In genomic region chr2:177956734-177957133, GRCm38 (mm10) we compare ENCODE assay signal across 8 mouse cellular contexts. TPM values are rescaled to one million over a fixed set of nuclear protein-coding genes. Genes with fewer than 3 reads are reported as not detected.
A peak's percentile ranks its signal among the peaks of the same experiment; 100 is the strongest.
DNase-seq lines count a peak whose midpoint lies in the region; ATAC-seq and TF ChIP-seq lines count a peak whose summit lies in the region.
"Not testable (repeated sequence)": the region's sequence is repeated elsewhere in the genome, so short reads cannot be mapped to it uniquely, and the experiment has no call there.

No protein-coding gene starts in this region.

- H3K9me3 ChIP-seq in E14TG2a.4 (ENCODE audit: low read length); forebrain, postnatal 0 days (ENCODE audit: low read length); hindbrain, embryonic 13.5 days; liver, embryonic 12.5 days (replicated peaks); midbrain, embryonic 15.5 days; stomach, embryonic 15.5 days: not testable (repeated sequence)

- not testable (repeated sequence) for H3K27me3 ChIP-seq in E14TG2a.4 (ENCODE audit: insufficient read depth, low read length); forebrain, postnatal 0 days (ENCODE audit: insufficient read depth, low read length); hindbrain, embryonic 13.5 days; liver, embryonic 12.5 days (replicated peaks); midbrain, embryonic 15.5 days (replicated peaks); stomach, embryonic 15.5 days (replicated peaks)

- H3K27ac ChIP-seq in forebrain, postnatal 0 days (ENCODE audit: low read depth, low read length); hindbrain, embryonic 13.5 days; liver, embryonic 12.5 days; midbrain, embryonic 15.5 days; stomach, embryonic 15.5 days: not testable (repeated sequence)
- peak overlapping the region; percentile 53 for H3K27ac ChIP-seq in layer of hippocampus, adult 2 months

- H3K36me3 ChIP-seq in E14TG2a.4 (ENCODE audit: insufficient read depth, low read length); forebrain, postnatal 0 days (ENCODE audit: insufficient read depth); hindbrain, embryonic 13.5 days; liver, embryonic 12.5 days; midbrain, embryonic 15.5 days (replicated peaks); stomach, embryonic 15.5 days: not testable (repeated sequence)

- peak; percentile 17 for DNase-seq in cerebellum, adult 8-10 months
- DNase-seq in forebrain, postnatal 0 days, result peak; percentile 0
- peak; percentile 15 to 30 for DNase-seq in layer of hippocampus, adult 2 months (ENCODE audit: low spot score in 2 of 2)

- H3K4me1 ChIP-seq in E14TG2a.4 (replicated peaks; ENCODE audit: low read depth, low read length); forebrain, postnatal 0 days (ENCODE audit: insufficient read depth); hindbrain, embryonic 13.5 days (replicated peaks); liver, embryonic 12.5 days; midbrain, embryonic 15.5 days; stomach, embryonic 15.5 days: not testable (repeated sequence)

- WGBS in forebrain, postnatal 0 days, result under 1% methylated on average over 12 of the region's 18 CpGs
- WGBS in hindbrain, embryonic 13.5 days, result under 1% methylated on average over 18 of the region's 18 CpGs
- under 1% methylated on average over 18 of the region's 18 CpGs for WGBS in liver, embryonic 12.5 days (ENCODE audit: insufficient replicate concordance)
- WGBS in midbrain, embryonic 15.5 days, result 1% methylated on average over 18 of the region's 18 CpGs
- under 1% methylated on average over 18 of the region's 18 CpGs for WGBS in stomach, embryonic 15.5 days

- H3K4me2 ChIP-seq in forebrain, postnatal 0 days (ENCODE audit: low read depth), result peak overlapping the region; percentile 44
- H3K4me2 ChIP-seq in hindbrain, embryonic 13.5 days, result peak overlapping the region; percentile 51
- H3K4me2 ChIP-seq in liver, embryonic 12.5 days, result peak overlapping the region; percentile 58
- H3K4me2 ChIP-seq in midbrain, embryonic 15.5 days, result peak overlapping the region; percentile 47
- H3K4me2 ChIP-seq in stomach, embryonic 15.5 days, result peak overlapping the region; percentile 42

- peak overlapping the region; percentile 78 for H3K4me3 ChIP-seq in E14TG2a.4 (replicated peaks; ENCODE audit: low read length)
- peak overlapping the region; percentile 31 for H3K4me3 ChIP-seq in forebrain, postnatal 0 days (ENCODE audit: low read depth, low read length)
- H3K4me3 ChIP-seq in hindbrain, embryonic 13.5 days, result peak overlapping the region; percentile 47
- H3K4me3 ChIP-seq in layer of hippocampus, adult 2 months, result peak overlapping the region; percentile 62
- peak overlapping the region; percentile 60 for H3K4me3 ChIP-seq in liver, embryonic 12.5 days
- H3K4me3 ChIP-seq in midbrain, embryonic 15.5 days, result peak overlapping the region; percentile 46
- peak overlapping the region; percentile 51 for H3K4me3 ChIP-seq in stomach, embryonic 15.5 days (replicated peaks)

- TF ChIP-seq CTCF in E14TG2a.4 (conservative IDR thresholded peaks at IDR 0.05; ENCODE audit: low read length); forebrain, postnatal 0 days (IDR thresholded peaks at IDR 0.05; ENCODE audit: low read depth); layer of hippocampus, adult 2 months (conservative IDR thresholded peaks at IDR 0.05): not testable (repeated sequence)

- peak overlapping the region; percentile 31; the same call in 1 of the 2 replicates for H3K9ac ChIP-seq in forebrain, postnatal 0 days
- H3K9ac ChIP-seq in hindbrain, embryonic 13.5 days, result peak overlapping the region; percentile 67; the same call in 1 of the 2 replicates
- H3K9ac ChIP-seq in liver, embryonic 12.5 days, result peak overlapping the region; percentile 58; the same call in 1 of the 2 replicates
- H3K9ac ChIP-seq in midbrain, embryonic 15.5 days; stomach, embryonic 15.5 days: not testable (repeated sequence)

- ATAC-seq in forebrain, postnatal 0 days; hindbrain, embryonic 13.5 days (ENCODE audit: low FRiP score); liver, embryonic 12.5 days; midbrain, embryonic 15.5 days (replicated peaks); stomach, embryonic 15.5 days (ENCODE audit: insufficient read depth, low FRiP score, low read depth): not testable (repeated sequence)

RNA-seq across cellular contexts. Expression of gene Gm14326, which starts 0.4 kb away (rescaled TPM):
- 16.8 and 20.2 TPM in 2 replicates for total RNA-seq in forebrain, postnatal 0 days (2014; rRNA removed)
- 17.8 and 18.2 TPM in 2 replicates for polyA plus RNA-seq in forebrain, postnatal 0 days (2015; fragmentation: Nextera tagmentation; extraction: Ambion mirVana)
- polyA plus RNA-seq in hindbrain, embryonic 13.5 days (2015; fragmentation: Nextera tagmentation; extraction: Ambion mirVana), result 12.3 and 12.5 TPM in 2 replicates
- total RNA-seq in layer of hippocampus, adult 2 months (2021), result 10 to 100 TPM; 45.8 to 63.5 TPM
- 5.6 and 6.4 TPM in 2 replicates for polyA plus RNA-seq in liver, embryonic 12.5 days (2016; fragmentation: Nextera tagmentation; extraction: Ambion mirVana)
- polyA plus RNA-seq in midbrain, embryonic 15.5 days (2015; fragmentation: Nextera tagmentation; extraction: Ambion mirVana), result 13.2 and 14.8 TPM in 2 replicates
- polyA plus RNA-seq in stomach, embryonic 15.5 days (2015; fragmentation: Nextera tagmentation; extraction: Ambion mirVana), result 15.7 and 17.4 TPM in 2 replicates

RNA-seq across cellular contexts. Expression of gene Zfp972, which starts 31.3 kb away (rescaled TPM):
- total RNA-seq in forebrain, postnatal 0 days (2014; rRNA removed), result not detected in 2 replicates
- 0.30 TPM in 1 of 2 replicates, not detected in the other for polyA plus RNA-seq in forebrain, postnatal 0 days (2015; fragmentation: Nextera tagmentation; extraction: Ambion mirVana)
- polyA plus RNA-seq in hindbrain, embryonic 13.5 days (2015; fragmentation: Nextera tagmentation; extraction: Ambion mirVana), result 0.55 and 0.62 TPM in 2 replicates
- total RNA-seq in layer of hippocampus, adult 2 months (2021), result 1 to 10 TPM in 1 of 2 experiments, not detected in 1; 1.2 TPM
- 0.35 and 0.41 TPM in 2 replicates for polyA plus RNA-seq in liver, embryonic 12.5 days (2016; fragmentation: Nextera tagmentation; extraction: Ambion mirVana)
- 0.34 and 0.56 TPM in 2 replicates for polyA plus RNA-seq in midbrain, embryonic 15.5 days (2015; fragmentation: Nextera tagmentation; extraction: Ambion mirVana)
- polyA plus RNA-seq in stomach, embryonic 15.5 days (2015; fragmentation: Nextera tagmentation; extraction: Ambion mirVana), result 0.96 and 2.8 TPM in 2 replicates

RNA-seq across cellular contexts. Expression of gene Gm14327, which starts 59.8 kb away (rescaled TPM):
- total RNA-seq in forebrain, postnatal 0 days (2014; rRNA removed), result 2.2 and 3.0 TPM in 2 replicates
- polyA plus RNA-seq in forebrain, postnatal 0 days (2015; fragmentation: Nextera tagmentation; extraction: Ambion mirVana), result 3.8 and 4.9 TPM in 2 replicates
- 2.5 and 2.9 TPM in 2 replicates for polyA plus RNA-seq in hindbrain, embryonic 13.5 days (2015; fragmentation: Nextera tagmentation; extraction: Ambion mirVana)
- total RNA-seq in layer of hippocampus, adult 2 months (2021), result 1 to 10 TPM; 5.9 to 6.2 TPM
- 1.6 and 1.8 TPM in 2 replicates for polyA plus RNA-seq in liver, embryonic 12.5 days (2016; fragmentation: Nextera tagmentation; extraction: Ambion mirVana)
- 1.5 and 2.1 TPM in 2 replicates for polyA plus RNA-seq in midbrain, embryonic 15.5 days (2015; fragmentation: Nextera tagmentation; extraction: Ambion mirVana)
- 4.2 and 4.6 TPM in 2 replicates for polyA plus RNA-seq in stomach, embryonic 15.5 days (2015; fragmentation: Nextera tagmentation; extraction: Ambion mirVana)
